Mouse (Mus musculus) heart, adult 2 months (tissue): ENCODE results near the gene Tbc1d22a. TPM values are rescaled to one million over a fixed set of nuclear protein-coding genes. Genes with fewer than 3 reads are reported as not detected.

Experiments used
- DNase-seq, 2 experiments: peaks; one replicate each; pipeline ENCODE4 v3.0.0; 2021
- H3K27ac ChIP-seq: fragments of 200-600 bp; 2 replicates; pipeline ENCODE4 v1.8.1; 2022
- H3K27me3 ChIP-seq: fragments of 200-500 bp; 2 replicates; pipeline ENCODE4 v1.6.1; 2012; ENCODE audit warnings: mild to moderate bottlenecking, low read length, inconsistent platforms, mixed read lengths; ENCODE audit not compliant: control insufficient read depth, insufficient read depth
- H3K36me3 ChIP-seq: fragments of 200-500 bp; 2 replicates; pipeline ENCODE4 v1.6.1; 2012; ENCODE audit warnings: low read length, inconsistent platforms; ENCODE audit not compliant: control insufficient read depth, insufficient read depth
- H3K4me1 ChIP-seq: fragments of 200-500 bp; 2 replicates; pipeline ENCODE4 v1.6.1; 2011; ENCODE audit warnings: low read length; ENCODE audit not compliant: control insufficient read depth, insufficient read depth
- H3K4me3 ChIP-seq: fragments of 200-600 bp; 2 replicates; pipeline ENCODE4 v1.8.1; 2022
- H3K79me2 ChIP-seq: fragments of 200-500 bp; replicated peaks from 2 replicates; pipeline ENCODE4 v1.6.1; 2012; ENCODE audit warnings: mild to moderate bottlenecking, inconsistent platforms, low read length, moderate library complexity, mixed read lengths; ENCODE audit not compliant: control insufficient read depth, insufficient read depth
- H3K9ac ChIP-seq: fragments of 200-500 bp; 2 replicates; pipeline ENCODE4 v1.6.1; 2012; ENCODE audit warnings: low read depth, mild to moderate bottlenecking, control low read depth, inconsistent platforms, low read length, mixed read lengths
- CTCF ChIP-seq: fragments of 200-600 bp; IDR thresholded peaks from 2 replicates; pipeline ENCODE4 v1.8.1; 2022; ENCODE audit warnings: antibody characterized with exemption, mild to moderate bottlenecking, moderate library complexity
- EP300 ChIP-seq: fragments of 200-500 bp; IDR thresholded peaks from 2 replicates; pipeline ENCODE4 v1.6.1; 2011; ENCODE audit warnings: low read depth, low read length, control low read depth; ENCODE audit not compliant: insufficient read depth
- POLR2A ChIP-seq: fragments of 200-500 bp; IDR thresholded peaks from 2 replicates; pipeline ENCODE4 v1.6.1; 2011; ENCODE audit warnings: mild to moderate bottlenecking, low read depth, low read length, control low read depth; ENCODE audit not compliant: insufficient read depth
- WGBS: fragments of 180-500 bp; shearing (Covaris S2); methylation state at CpG from one replicate; pipeline ENCODE4 v1.1.7; 2018; 5-methylcytosine and 5-hydroxymethylcytosine counted together
- intact Hi-C: fragments of 180-260 bp; cut with DNase I; formaldehyde crosslinking; loops from one replicate; pipeline ENCODE4 v1.15.1; 2025
- polyA plus RNA-seq: library from polyadenylated mRNA; depleted of rRNA; stranded (reverse); fragments of >200 nt; gene quantifications from 2 replicates; pipeline ENCODE4 v1.2.3, GENCODE M21; 2012
- total RNA-seq, 2 experiments: library from RNA; stranded (reverse); gene quantifications; 2 replicates each; pipeline ENCODE4 v1.2.3; 2021

Tbc1d22a gene
- total and polyA plus RNA-seq, 3 experiments: 21.8 to 25.6 (median 23.2) TPM

DNA sequence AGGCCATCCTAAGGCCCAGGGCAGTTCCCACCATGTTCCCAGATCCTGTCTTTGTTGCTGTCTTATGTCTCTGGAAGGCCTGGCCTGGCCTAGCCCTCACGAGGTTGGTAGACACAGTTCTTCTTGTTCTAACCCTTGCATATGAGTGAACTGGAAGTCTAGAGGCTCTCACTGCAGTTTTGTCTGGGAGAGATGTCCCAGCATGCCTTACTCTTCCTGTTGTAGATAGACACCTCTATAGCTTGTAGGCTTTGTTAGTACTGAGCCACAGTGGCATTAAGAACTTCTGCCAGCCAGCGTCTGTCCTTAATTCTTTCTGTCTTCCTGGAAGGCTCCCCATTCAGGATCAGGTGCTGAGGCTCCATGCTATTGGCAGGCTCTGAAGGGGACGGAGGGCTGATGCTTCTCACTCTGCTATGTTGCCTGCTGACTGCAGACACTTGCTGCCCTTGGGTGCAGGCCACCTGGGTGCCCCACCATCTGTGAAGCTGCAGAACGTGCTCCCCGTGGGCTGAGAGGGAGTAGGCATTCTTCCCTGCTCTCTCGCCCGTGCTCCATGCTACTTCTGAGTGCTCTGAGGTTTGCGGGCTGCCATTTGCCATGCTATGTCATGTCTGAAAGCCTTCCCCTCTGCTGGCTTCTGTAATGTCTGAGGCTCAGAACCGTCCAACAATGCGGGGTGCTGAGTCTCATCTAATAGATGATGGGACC is 150.8 kb downstream of the Tbc1d22a start:
- intact Hi-C loops: no loop called here
- Histone ChIP-seq H3K27me3 (no peaks in the 10 kb centered on the region), H3K4me3 (no peak overlapping the region), H3K79me2 (no peaks in the 10 kb centered on the region), H3K9ac (no peak overlapping the region), H3K27ac (no peak overlapping the region), H3K4me1 (peaks cover 2% of the 10 kb centered on the region; the same call in 1 of the 2 replicates), H3K36me3 (no peaks in the 10 kb centered on the region)
- TF ChIP-seq EP300: no peak
- TF ChIP-seq POLR2A: no peak
- WGBS: 93% methylated on average over 10 of the region's 10 CpGs
- no peak for DNase-seq

DNA sequence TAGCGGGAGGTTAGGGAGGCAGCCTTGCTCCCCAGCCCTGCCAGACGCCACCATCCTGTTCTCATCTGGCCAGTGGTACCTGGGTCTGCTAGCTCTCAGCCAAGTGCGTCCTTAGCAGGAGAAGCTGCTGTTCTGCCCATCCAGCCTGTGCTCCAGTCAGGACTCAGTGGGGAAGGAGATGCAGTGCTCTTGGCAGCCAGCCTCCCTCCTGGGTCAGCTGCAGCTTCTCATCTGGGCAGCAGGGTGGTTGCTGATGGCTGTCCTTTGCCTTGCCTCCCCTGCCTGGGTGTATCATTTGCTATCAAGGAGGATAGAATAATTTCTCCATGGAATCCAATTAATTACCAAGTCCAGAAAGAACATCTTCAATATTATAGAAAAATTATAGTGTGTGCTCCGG is 152.5 kb downstream of the Tbc1d22a start:
- 84% methylated on average over 4 of the region's 4 CpGs for WGBS

DNA sequence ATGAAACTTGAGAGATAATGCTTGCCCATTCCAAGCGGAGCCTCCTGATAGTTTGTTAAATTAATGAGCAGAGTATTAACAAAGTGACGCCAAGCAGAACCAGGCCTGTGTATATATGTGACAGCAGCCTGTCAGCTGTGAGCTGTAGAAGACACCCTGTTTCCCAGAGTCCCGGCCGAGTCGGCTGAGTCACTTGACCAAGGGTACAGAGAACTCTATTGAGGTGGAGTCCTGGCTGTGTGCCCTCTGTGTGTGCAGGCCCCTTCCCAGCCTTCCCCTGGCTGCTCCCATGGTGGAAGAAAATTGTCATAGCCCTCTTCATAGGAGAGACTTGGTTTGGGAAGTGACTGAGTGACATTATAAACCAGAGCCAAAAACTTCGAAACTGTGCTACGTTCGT is 153.0 kb downstream of the Tbc1d22a start:
- Histone ChIP-seq H3K27me3 (no peaks in the 10 kb centered on the region), H3K27ac (no peak overlapping the region), H3K9ac (no peak overlapping the region), H3K4me3 (no peak overlapping the region), H3K36me3 (no peaks in the 10 kb centered on the region), H3K79me2 (no peaks in the 10 kb centered on the region), H3K4me1 (no peaks in the 10 kb centered on the region)
- 72% methylated on average over 8 of the region's 8 CpGs for WGBS
- intact Hi-C loops: no loop called here
- DNase-seq: no peak
- no peak for TF ChIP-seq POLR2A
- TF ChIP-seq EP300: no peak
- TF ChIP-seq CTCF: no peak

More for the DNA sequence above, 152.5 kb downstream of the Tbc1d22a start:
- TF ChIP-seq POLR2A: no peak
- no peak for TF ChIP-seq EP300
- TF ChIP-seq CTCF: no peak
- Histone ChIP-seq H3K27ac (no peak overlapping the region), H3K36me3 (no peaks in the 10 kb centered on the region), H3K27me3 (no peaks in the 10 kb centered on the region), H3K4me1 (no peaks in the 10 kb centered on the region), H3K9ac (no peak overlapping the region), H3K4me3 (no peak overlapping the region), H3K79me2 (no peaks in the 10 kb centered on the region)
- DNase-seq: no peak
- intact Hi-C loops: no loop called here

DNA sequence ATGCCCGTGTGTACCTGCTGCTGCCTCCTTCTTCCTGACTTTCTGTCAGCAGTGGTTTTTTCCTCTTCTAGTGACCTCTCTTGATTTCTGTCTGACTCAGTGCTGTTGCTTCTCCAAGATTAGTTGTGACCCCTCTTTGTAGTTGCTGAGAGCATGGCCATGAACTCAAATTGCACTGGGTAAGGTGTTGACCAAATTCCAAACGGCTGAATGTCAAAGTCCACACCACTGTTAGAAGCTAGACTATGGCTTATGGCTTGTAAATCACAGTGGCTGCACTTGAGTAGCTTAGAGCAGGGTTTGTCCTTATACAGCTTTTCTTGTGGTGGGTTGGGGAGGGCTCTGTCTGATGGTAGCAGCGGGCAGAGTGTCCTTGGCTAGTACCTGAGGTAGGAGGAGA is 156.6 kb downstream of the Tbc1d22a start:
- no peaks in the 10 kb centered on the region for H3K4me1 ChIP-seq
- H3K79me2 ChIP-seq: no peaks in the 10 kb centered on the region
- H3K27ac ChIP-seq: no peak overlapping the region
- H3K36me3 ChIP-seq: no peaks in the 10 kb centered on the region
- H3K9ac ChIP-seq: no peak overlapping the region
- H3K27me3 ChIP-seq: no peaks in the 10 kb centered on the region
- TF ChIP-seq CTCF: no peak
- no peak for TF ChIP-seq POLR2A
- TF ChIP-seq EP300: no peak
- intact Hi-C loops: no loop called here
- H3K4me3 ChIP-seq: no peak overlapping the region
- DNase-seq: no peak
- 79% methylated on average over 3 of the region's 3 CpGs for WGBS

DNA sequence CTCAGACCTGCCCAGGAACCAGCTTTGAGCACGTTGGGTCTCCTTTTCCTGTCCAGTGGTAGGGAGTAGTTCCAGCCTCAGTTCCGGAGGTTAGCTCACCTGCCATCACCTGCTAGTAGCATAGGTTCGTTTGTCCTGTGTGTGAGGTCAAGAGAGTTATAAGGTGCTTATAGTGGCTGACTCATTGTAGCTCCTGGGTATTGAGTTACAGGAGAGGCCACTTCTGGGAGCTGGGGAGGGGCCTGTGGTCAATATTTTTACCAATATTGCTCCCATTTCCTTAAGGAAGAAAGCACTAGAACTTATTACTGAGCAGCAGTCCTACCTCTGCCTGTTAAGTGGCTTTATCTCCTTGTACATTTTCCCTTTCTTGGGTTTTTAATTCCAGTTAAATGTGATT is 161.0 kb downstream of the Tbc1d22a start:
- H3K9ac ChIP-seq: no peak overlapping the region
- H3K79me2 ChIP-seq: no peaks in the 10 kb centered on the region
- H3K27me3 ChIP-seq: no peaks in the 10 kb centered on the region
- no peak overlapping the region for H3K4me3 ChIP-seq
- no peak for TF ChIP-seq POLR2A
- TF ChIP-seq EP300: no peak
- no peak for TF ChIP-seq CTCF
- H3K27ac ChIP-seq: no peak overlapping the region
- no peaks in the 10 kb centered on the region for H3K36me3 ChIP-seq
- no peaks in the 10 kb centered on the region for H3K4me1 ChIP-seq
- no peak for DNase-seq
- WGBS: 80% methylated on average over 3 of the region's 3 CpGs
- intact Hi-C loops: no loop called here

DNA sequence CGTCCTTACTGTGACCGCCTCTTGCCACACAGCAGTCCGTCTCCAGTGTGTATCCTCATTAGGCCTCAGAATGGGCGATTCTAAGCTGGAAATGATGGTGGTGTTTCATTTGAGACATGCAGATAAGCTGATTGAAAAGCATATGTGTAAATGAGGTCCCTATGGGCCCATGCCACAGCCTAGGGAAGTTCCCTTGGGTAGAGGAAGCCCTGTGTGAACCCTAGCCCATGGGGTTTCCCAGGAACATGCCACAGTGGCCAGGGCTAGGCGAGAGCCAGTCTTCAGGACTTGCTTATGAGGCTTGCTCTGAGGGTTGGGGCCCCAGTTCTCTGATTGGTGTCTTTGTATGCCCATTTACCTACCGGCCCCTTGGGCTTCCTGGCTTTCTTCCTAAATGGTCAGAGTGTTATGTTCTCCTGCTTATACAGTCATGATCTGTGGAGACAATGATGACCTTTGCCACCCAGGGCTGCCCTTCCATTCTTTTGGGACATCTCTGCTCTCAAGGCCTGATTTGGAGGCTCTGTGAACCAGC is 161.7 kb downstream of the Tbc1d22a start:
- WGBS: 93% methylated on average over 6 of the region's 6 CpGs
- Histone ChIP-seq H3K27me3 (no peaks in the 10 kb centered on the region), H3K27ac (no peak overlapping the region), H3K4me1 (no peaks in the 10 kb centered on the region), H3K79me2 (no peaks in the 10 kb centered on the region), H3K36me3 (no peaks in the 10 kb centered on the region), H3K4me3 (no peak overlapping the region), H3K9ac (no peak overlapping the region)
- DNase-seq: no peak
- no peak for TF ChIP-seq CTCF
- no peak for TF ChIP-seq POLR2A
- TF ChIP-seq EP300: no peak
- intact Hi-C loops: no loop called here
